Mouse (Mus musculus) kidney, adult 2 months (tissue): ENCODE results near the gene Wdr90. TPM values are rescaled to one million over a fixed set of nuclear protein-coding genes. Genes with fewer than 3 reads are reported as not detected.
"Not testable (repeated sequence)": the region's sequence is repeated elsewhere in the genome, so short reads cannot be mapped to it uniquely, and the experiment has no call there.

Source experiments
- DNase-seq: peaks from one replicate; pipeline ENCODE4 v3.0.0; 2021
- H3K27ac ChIP-seq: fragments of 200-500 bp; 2 replicates; pipeline ENCODE4 v1.5.1; 2012; ENCODE audit warnings: low read depth, low read length, control low read depth, inconsistent platforms; ENCODE audit not compliant: insufficient read depth
- H3K27me3 ChIP-seq: fragments of 200-500 bp; replicated peaks from 2 replicates; pipeline ENCODE4 v1.6.1; 2012; ENCODE audit warnings: mild to moderate bottlenecking, moderate library complexity, low read length, inconsistent platforms; ENCODE audit not compliant: control insufficient read depth, insufficient read depth
- H3K36me3 ChIP-seq: fragments of 200-500 bp; 2 replicates; pipeline ENCODE4 v1.6.1; 2012; ENCODE audit warnings: mild to moderate bottlenecking, moderate library complexity, low read length, inconsistent platforms; ENCODE audit not compliant: control insufficient read depth, insufficient read depth
- H3K4me1 ChIP-seq: fragments of 200-500 bp; 2 replicates; pipeline ENCODE4 v1.6.1; 2011; ENCODE audit warnings: low read length; ENCODE audit not compliant: control insufficient read depth, insufficient read depth
- H3K4me3 ChIP-seq: fragments of 200-500 bp; 2 replicates; pipeline ENCODE4 v1.5.1; 2011; ENCODE audit warnings: mild to moderate bottlenecking, low read depth, low read length, control low read depth; ENCODE audit not compliant: insufficient read depth
- CTCF ChIP-seq: fragments of 200-500 bp; conservative IDR thresholded peaks from 2 replicates; pipeline ENCODE4 v1.5.1; 2011; ENCODE audit warnings: low read depth, mild to moderate bottlenecking, control low read depth, low read length, moderate library complexity, mixed read lengths; ENCODE audit not compliant: insufficient read depth, insufficient read length
- POLR2A ChIP-seq: fragments of 200-500 bp; IDR thresholded peaks from one replicate; pipeline ENCODE4 v1.6.1; 2011; ENCODE audit warnings: low read depth, low read length, control low read depth
- WGBS: fragments of 180-500 bp; shearing (Covaris S2); methylation state at CpG from one replicate; pipeline ENCODE4 v1.1.7; 2018; 5-methylcytosine and 5-hydroxymethylcytosine counted together
- polyA plus RNA-seq: library from polyadenylated mRNA; depleted of rRNA; stranded (reverse); fragments of >200 nt; gene quantifications from 2 replicates; pipeline ENCODE4 v1.2.3, GENCODE M21; 2012

The Wdr90 gene
- polyA plus RNA-seq, 1 experiment: 23.8 TPM

DNA sequence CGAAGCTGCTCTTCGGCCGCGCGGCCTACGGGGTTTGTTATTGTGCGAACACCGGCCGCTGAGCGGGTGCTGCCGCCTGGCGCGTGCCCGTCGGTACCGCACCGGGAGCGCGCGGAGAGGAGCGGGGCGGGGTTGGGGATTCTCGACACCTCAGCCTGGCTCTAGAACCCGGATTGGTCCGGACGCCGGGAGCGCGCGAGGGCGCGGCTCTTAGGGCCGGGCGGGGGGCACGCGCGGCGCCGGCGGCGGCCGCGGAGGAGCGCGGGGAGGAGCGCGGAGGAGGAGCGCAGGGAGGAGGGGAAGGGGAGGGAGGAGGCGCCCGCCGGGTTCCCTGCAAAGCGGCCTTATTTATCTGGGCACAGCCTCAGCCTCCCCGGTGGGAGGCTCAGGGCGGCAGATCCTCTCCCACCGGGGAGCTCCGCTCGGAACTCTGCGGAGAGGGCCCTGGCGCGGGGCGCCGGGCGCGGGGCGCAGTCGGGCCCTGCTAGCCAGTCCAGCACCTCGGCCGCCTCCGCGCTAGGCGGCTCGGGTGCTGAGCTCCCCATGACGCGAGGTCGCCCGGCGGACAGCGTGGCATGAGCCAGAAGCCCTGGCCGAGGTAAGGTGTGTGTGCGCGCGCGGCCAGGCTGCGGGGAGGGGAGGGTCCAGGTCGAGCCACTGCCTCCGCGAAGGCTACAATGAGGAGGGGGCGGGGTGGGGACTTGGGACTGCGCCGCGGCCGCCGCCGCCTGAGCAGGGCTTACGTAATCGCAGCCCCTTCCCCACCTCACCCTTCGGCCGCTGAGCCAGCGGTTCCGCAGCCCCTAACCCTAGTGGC, 52.3 kb downstream of the Wdr90 start, which contains the start of gene Fbxl16:
Fbxl16 (plus strand) TSS at position 297 of the 817 bp plus-strand sequence.
- H3K36me3 ChIP-seq: no peaks in the 10 kb centered on the region
- H3K27me3 ChIP-seq: no peaks in the 10 kb centered on the region
- WGBS: 1% methylated on average over 96 of the region's 100 CpGs
- H3K27ac ChIP-seq: no peak within 1 kb of the TSS
- H3K4me3 ChIP-seq: peak within 1 kb of the TSS; percentile 63
- DNase-seq: peak; percentile 75
- H3K4me1 ChIP-seq: 0 out of 2 replicates have a peak, but pooled peaks cover 3% of the 10 kb centered on the region
- TF ChIP-seq POLR2A (no peak), CTCF (no peak)

DNA sequence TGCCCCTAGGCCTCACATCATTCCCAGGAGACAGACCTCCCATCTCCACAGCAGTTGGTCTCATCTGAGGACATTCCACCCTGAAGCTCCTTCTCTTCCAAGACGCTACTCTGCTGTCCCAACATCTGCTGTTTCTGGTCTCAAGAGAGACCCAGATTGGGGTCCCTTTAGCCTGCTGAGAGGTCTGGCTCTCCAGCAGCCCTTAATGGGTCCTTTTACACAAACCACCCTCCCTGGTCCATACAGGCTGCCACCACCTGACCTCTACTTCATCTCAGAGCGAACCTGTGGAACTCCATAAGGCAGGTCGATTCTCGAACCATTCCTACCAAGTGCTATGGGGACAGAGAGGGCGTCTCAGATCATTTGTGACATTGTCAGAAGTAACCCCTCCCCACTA, 53.3 kb downstream of the Wdr90 start:
- DNase-seq: no peak
- Histone ChIP-seq H3K4me3 (no peak overlapping the region), H3K36me3 (no peaks in the 10 kb centered on the region), H3K27me3 (no peaks in the 10 kb centered on the region), H3K27ac (no peak overlapping the region), H3K4me1 (0 out of 2 replicates have a peak, but pooled peaks cover 3% of the 10 kb centered on the region)
- TF ChIP-seq POLR2A (no peak), CTCF (no peak)
- WGBS: 49% methylated on average over 5 of the region's 5 CpGs

DNA sequence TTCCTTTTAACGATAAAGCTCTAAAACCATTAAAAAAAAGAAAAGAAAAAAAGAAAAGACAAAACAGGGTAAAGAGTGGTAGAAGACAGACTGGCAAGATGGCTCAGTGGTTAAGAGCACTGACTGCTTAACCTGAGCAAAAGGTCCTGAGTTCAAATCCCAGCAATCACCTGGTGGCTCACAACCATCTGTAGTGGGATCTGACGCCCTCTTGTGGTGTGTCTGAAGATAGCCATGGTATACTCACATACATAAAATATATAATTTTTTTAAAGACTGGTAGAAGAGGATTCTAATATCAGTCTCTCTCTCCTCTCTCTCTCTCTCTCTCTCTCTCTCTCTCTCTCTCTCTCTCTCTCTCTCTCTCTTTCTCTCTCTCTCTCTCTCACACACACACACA, 53.8 kb downstream of the Wdr90 start:
- WGBS: 37% methylated on average over 2 of the region's 2 CpGs
- DNase-seq, H3K27ac ChIP-seq, H3K4me1 ChIP-seq, H3K36me3 ChIP-seq, H3K27me3 ChIP-seq, H3K4me3 ChIP-seq: not testable (repeated sequence)

DNA sequence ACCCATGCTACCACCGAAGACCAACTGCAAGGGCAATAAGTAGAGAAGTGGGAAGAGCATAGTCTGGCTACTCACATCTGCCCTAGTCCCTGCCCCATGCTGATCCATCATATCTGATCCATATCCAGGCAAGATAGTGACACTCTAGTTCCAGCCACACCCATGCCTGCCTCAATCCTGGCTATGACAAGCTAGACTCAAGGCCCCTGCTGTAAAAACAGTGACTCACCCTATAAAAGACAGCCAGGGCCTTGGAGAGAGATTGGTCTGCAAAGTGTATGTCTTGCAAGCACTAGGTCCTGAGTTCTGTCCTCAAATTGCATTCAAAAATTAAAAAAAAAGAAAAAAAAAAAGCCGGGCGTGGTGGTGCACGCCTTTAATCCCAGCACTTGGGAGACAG, 54.8 kb downstream of the Wdr90 start:
- Histone ChIP-seq H3K27me3 (no peaks in the 10 kb centered on the region), H3K36me3 (no peaks in the 10 kb centered on the region), H3K4me3 (no peak overlapping the region), H3K4me1 (0 out of 2 replicates have a peak, but pooled peaks cover 3% of the 10 kb centered on the region), H3K27ac (no peak overlapping the region)
- TF ChIP-seq POLR2A: no peak
- no peak for TF ChIP-seq CTCF
- DNase-seq: no peak
- WGBS: 73% methylated on average over 4 of the region's 4 CpGs

DNA sequence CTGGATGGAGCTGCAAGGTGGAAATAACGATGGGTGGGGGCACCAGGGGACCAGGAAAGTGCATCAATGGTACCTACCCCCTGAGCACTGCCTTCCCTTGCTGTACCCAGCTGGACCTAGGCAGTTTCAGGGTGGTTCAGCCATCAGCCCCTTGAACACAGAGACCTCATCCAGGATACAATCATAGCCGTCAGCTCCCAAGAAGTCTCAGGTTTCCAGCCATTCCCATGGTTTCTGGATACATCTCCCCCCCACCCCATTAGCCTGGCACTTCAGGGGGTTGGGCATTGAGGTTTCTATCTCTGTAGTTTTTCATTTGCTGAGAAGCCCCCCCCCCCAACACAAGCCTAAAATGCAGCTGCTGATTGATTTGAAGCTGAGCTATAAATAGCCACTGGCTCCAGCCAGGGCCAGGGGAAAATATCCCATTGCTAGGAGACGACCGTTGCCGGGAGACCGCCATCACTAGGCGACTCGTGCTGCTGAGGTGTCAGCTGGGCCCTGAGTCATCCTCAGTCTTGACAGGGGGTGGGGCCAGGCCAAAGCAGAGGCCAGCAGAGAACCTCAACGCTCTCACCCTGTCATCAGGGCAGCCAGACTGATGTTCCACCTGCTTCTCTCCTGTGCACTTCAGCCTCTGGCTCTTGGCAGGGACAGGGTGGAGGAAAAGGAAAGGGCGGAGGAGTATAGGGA, 58.3 kb downstream of the Wdr90 start:
- no peak for DNase-seq
- Histone ChIP-seq H3K4me3 (no peak overlapping the region), H3K27me3 (no peaks in the 10 kb centered on the region), H3K4me1 (no peaks in the 10 kb centered on the region), H3K27ac (no peak overlapping the region), H3K36me3 (no peaks in the 10 kb centered on the region)
- TF ChIP-seq CTCF (no peak), POLR2A (no peak)
- 9% methylated on average over 10 of the region's 10 CpGs for WGBS

DNA sequence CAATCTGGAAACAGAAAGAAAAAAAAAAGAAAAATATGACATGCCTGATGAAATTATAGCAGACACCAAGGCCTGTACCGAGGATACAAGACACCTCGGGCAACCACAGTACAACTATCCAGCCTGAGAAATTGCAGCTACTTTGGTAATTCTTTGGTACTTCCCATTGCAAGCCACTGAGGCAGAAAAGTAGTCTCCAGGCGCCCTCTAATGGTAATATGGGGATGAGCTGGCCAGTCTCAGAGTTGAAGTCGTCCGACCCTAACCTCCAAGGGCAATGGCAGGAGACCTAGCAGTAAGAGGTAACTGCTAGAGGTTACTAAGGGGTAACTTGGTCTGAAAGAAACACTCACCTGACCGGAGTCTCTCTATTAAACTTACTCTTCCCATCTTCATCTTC, 60.3 kb downstream of the Wdr90 start:
- no peaks in the 10 kb centered on the region for H3K27me3 ChIP-seq
- H3K4me3 ChIP-seq: no peak overlapping the region
- DNase-seq: peak; percentile 85
- TF ChIP-seq CTCF (peak; percentile 93), POLR2A (no peak)
- no peaks in the 10 kb centered on the region for H3K36me3 ChIP-seq
- 6% methylated on average over 6 of the region's 6 CpGs for WGBS
- H3K27ac ChIP-seq: no peak overlapping the region
- H3K4me1 ChIP-seq: peaks cover 5% of the 10 kb centered on the region; the same call in 1 of the 2 replicates

DNA sequence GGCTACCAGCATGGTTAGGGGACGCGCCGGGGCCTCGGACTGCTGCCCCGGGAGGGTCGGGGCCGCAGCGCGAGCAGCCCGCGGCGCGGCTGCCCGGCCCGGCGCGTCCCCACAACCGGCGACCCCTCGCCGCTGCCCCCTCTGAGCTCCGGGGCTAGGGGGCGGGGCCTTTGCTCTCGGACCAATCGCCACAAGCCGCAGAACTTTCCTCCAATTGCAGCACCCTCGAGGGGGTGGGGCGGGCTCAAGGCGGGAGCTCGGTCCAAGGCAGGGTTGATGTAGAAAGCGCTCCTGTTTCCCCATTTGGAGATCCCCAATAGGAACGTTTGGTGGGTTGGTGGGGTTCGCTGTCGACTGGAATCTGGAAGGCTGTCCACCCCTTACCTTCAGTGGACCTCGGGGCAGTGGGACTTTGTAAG, 64.3 kb downstream of the Wdr90 start, which contains the start of gene Metrn:
Metrn (minus strand) TSS at position 186 of the 419 bp plus-strand sequence.
- Histone ChIP-seq H3K36me3 (no peaks in the 10 kb centered on the region), H3K4me1 (peaks cover 9% of the 10 kb centered on the region; the same call in 1 of the 2 replicates), H3K4me3 (peak within 1 kb of the TSS; percentile 79), H3K27me3 (no peaks in the 10 kb centered on the region), H3K27ac (peak within 1 kb of the TSS; percentile 46)
- no peak for TF ChIP-seq CTCF
- peak; percentile 93 for DNase-seq
- WGBS: under 1% methylated on average over 35 of the region's 35 CpGs
